Mouse (Mus musculus): ENCODE results near the gene 1700042G07Rik. TPM values are rescaled to one million over a fixed set of nuclear protein-coding genes. Genes with fewer than 3 reads are reported as not detected.

The 1700042G07Rik gene
- polyA plus RNA-seq, 1 experiment from 2014 or later, result not detected

GRCm38 (mm10) chr4:116167404-116167803 is 5.8 kb upstream of the 1700042G07Rik start, which contains the start of gene Tspan1:
Gene Tspan1 (minus strand): TSS chr4:116167601.
- H3K27ac ChIP-seq, result no peak within 1 kb of the TSS
- no peaks in the 10 kb centered on the region for H3K36me3 ChIP-seq
- no peak for DNase-seq (ENCODE audit: low spot score)
- no peak within 1 kb of the TSS for H3K4me3 ChIP-seq
- H3K27me3 ChIP-seq (ENCODE audit: low read depth, poor library complexity, severe bottlenecking), result no peaks in the 10 kb centered on the region
- no peaks in the 10 kb centered on the region for H3K9me3 ChIP-seq (replicated peaks)
- WGBS, result 30% methylated on average over 7 of the region's 7 CpGs
- peaks cover 22% of the 10 kb centered on the region for H3K4me1 ChIP-seq

GRCm38 (mm10) chr4:116168617-116169352 is 4.4 kb upstream of the 1700042G07Rik start:
- Histone ChIP-seq H3K27me3 (ENCODE audit: low read depth, poor library complexity, severe bottlenecking) (no peaks in the 10 kb centered on the region), H3K4me1 (peaks cover 26% of the 10 kb centered on the region), H3K27ac (no peak overlapping the region), H3K9me3 (replicated peaks) (no peaks in the 10 kb centered on the region), H3K4me3 (no peak overlapping the region), H3K36me3 (no peaks in the 10 kb centered on the region)
- peak; percentile 77 for DNase-seq (ENCODE audit: low spot score)
- 83% methylated on average over 7 of the region's 8 CpGs for WGBS

GRCm38 (mm10) chr4:116169353-116169672 is 3.9 kb upstream of the 1700042G07Rik start:
- no peak overlapping the region for H3K4me3 ChIP-seq
- DNase-seq (ENCODE audit: low spot score), result no peak
- WGBS, result 84% methylated on average over 3 of the region's 3 CpGs

GRCm38 (mm10) chr4:116173752-116174151 is 580 bp downstream of the 1700042G07Rik start:
- H3K4me1 ChIP-seq, result peaks cover 32% of the 10 kb centered on the region
- WGBS, result 87% methylated on average over 4 of the region's 4 CpGs
- H3K27ac ChIP-seq, result no peak overlapping the region

More at GRCm38 (mm10) chr4:116169353-116169672, 3.9 kb upstream of the 1700042G07Rik start:
- peaks cover 28% of the 10 kb centered on the region for H3K4me1 ChIP-seq
- H3K27me3 ChIP-seq (ENCODE audit: low read depth, poor library complexity, severe bottlenecking), result no peaks in the 10 kb centered on the region
- no peaks in the 10 kb centered on the region for H3K36me3 ChIP-seq
- H3K9me3 ChIP-seq (replicated peaks), result no peaks in the 10 kb centered on the region
- no peak overlapping the region for H3K27ac ChIP-seq

GRCm38 (mm10) chr4:116174466-116175116 is 1.4 kb downstream of the 1700042G07Rik start:
- no peak for DNase-seq (ENCODE audit: low spot score)
- H3K4me3 ChIP-seq, result no peak overlapping the region
- peaks cover 32% of the 10 kb centered on the region for H3K4me1 ChIP-seq
- peak overlapping the region; percentile 17; the same call in 1 of the 2 replicates for H3K27ac ChIP-seq
- no peaks in the 10 kb centered on the region for H3K27me3 ChIP-seq (ENCODE audit: low read depth, poor library complexity, severe bottlenecking)
- H3K9me3 ChIP-seq (replicated peaks), result no peaks in the 10 kb centered on the region
- WGBS, result 44% methylated on average over 6 of the region's 6 CpGs
- H3K36me3 ChIP-seq, result no peaks in the 10 kb centered on the region

More at GRCm38 (mm10) chr4:116173752-116174151, 580 bp downstream of the 1700042G07Rik start:
- Histone ChIP-seq H3K27me3 (ENCODE audit: low read depth, poor library complexity, severe bottlenecking) (no peaks in the 10 kb centered on the region), H3K9me3 (replicated peaks) (no peaks in the 10 kb centered on the region), H3K36me3 (no peaks in the 10 kb centered on the region), H3K4me3 (no peak overlapping the region)
- DNase-seq (ENCODE audit: low spot score), result no peak

- Histone ChIP-seq H3K4me1 (peaks cover 35% of the 10 kb centered on the region), H3K9me3 (replicated peaks) (no peaks in the 10 kb centered on the region), H3K27ac (peak overlapping the region; percentile 17; the same call in 1 of the 2 replicates), H3K4me3 (no peak overlapping the region), H3K27me3 (ENCODE audit: low read depth, poor library complexity, severe bottlenecking) (no peaks in the 10 kb centered on the region), H3K36me3 (no peaks in the 10 kb centered on the region)
- no peak for DNase-seq (ENCODE audit: low spot score)
These were observed 2.0 kb downstream of the 1700042G07Rik start for GRCm38 (mm10) chr4:116175136-116175535.

GRCm38 (mm10) chr4:116175711-116176542 is 2.8 kb downstream of the 1700042G07Rik start:
- peak overlapping the region; percentile 63 for H3K27ac ChIP-seq
- H3K4me1 ChIP-seq, result peaks cover 35% of the 10 kb centered on the region
- H3K27me3 ChIP-seq (ENCODE audit: low read depth, poor library complexity, severe bottlenecking), result no peaks in the 10 kb centered on the region
- no peaks in the 10 kb centered on the region for H3K9me3 ChIP-seq (replicated peaks)
- 70% methylated on average over 7 of the region's 7 CpGs for WGBS
- H3K36me3 ChIP-seq, result no peaks in the 10 kb centered on the region
- peak overlapping the region; percentile 21; the same call in 1 of the 2 replicates for H3K4me3 ChIP-seq
- no peak for DNase-seq (ENCODE audit: low spot score)

GRCm38 (mm10) chr4:116176543-116176988 is 3.4 kb downstream of the 1700042G07Rik start:
- WGBS, result 30% methylated on average over 10 of the region's 10 CpGs

GRCm38 (mm10) chr4:116177140-116177539 is 4.0 kb downstream of the 1700042G07Rik start:
- no peaks in the 10 kb centered on the region for H3K9me3 ChIP-seq (replicated peaks)
- H3K36me3 ChIP-seq, result no peaks in the 10 kb centered on the region
- WGBS, result 43% methylated on average over 5 of the region's 5 CpGs
- H3K4me3 ChIP-seq, result no peak overlapping the region
- peaks cover 4% of the 10 kb centered on the region; the same call in 1 of the 2 replicates for H3K27me3 ChIP-seq (ENCODE audit: low read depth, poor library complexity, severe bottlenecking)
- peak overlapping the region; percentile 72 for H3K27ac ChIP-seq
- no peak for DNase-seq (ENCODE audit: low spot score)
- H3K4me1 ChIP-seq, result peaks cover 38% of the 10 kb centered on the region

More at GRCm38 (mm10) chr4:116176543-116176988, 3.4 kb downstream of the 1700042G07Rik start:
- peaks cover 35% of the 10 kb centered on the region for H3K4me1 ChIP-seq
- peak overlapping the region; percentile 63 for H3K27ac ChIP-seq
- DNase-seq (ENCODE audit: low spot score), result peak; percentile 68
- H3K4me3 ChIP-seq, result peak overlapping the region; percentile 21; the same call in 1 of the 2 replicates
- no peaks in the 10 kb centered on the region for H3K9me3 ChIP-seq (replicated peaks)
- no peaks in the 10 kb centered on the region for H3K36me3 ChIP-seq
- H3K27me3 ChIP-seq (ENCODE audit: low read depth, poor library complexity, severe bottlenecking), result no peaks in the 10 kb centered on the region

- peaks cover 4% of the 10 kb centered on the region; the same call in 1 of the 2 replicates for H3K27me3 ChIP-seq (ENCODE audit: low read depth, poor library complexity, severe bottlenecking)
- no peak overlapping the region for H3K27ac ChIP-seq
- no peaks in the 10 kb centered on the region for H3K36me3 ChIP-seq
- DNase-seq (ENCODE audit: low spot score), result no peak
- H3K4me3 ChIP-seq, result no peak overlapping the region
- H3K9me3 ChIP-seq (replicated peaks), result no peaks in the 10 kb centered on the region
- peaks cover 23% of the 10 kb centered on the region for H3K4me1 ChIP-seq
- 50% methylated on average over 3 of the region's 3 CpGs for WGBS
These were observed 8.9 kb downstream of the 1700042G07Rik start for GRCm38 (mm10) chr4:116182079-116182478.

GRCm38 (mm10) chr4:116182745-116183144 is 9.6 kb downstream of the 1700042G07Rik start:
- Histone ChIP-seq H3K4me1 (peaks cover 19% of the 10 kb centered on the region), H3K27me3 (ENCODE audit: low read depth, poor library complexity, severe bottlenecking) (peaks cover 4% of the 10 kb centered on the region; the same call in 1 of the 2 replicates), H3K36me3 (no peaks in the 10 kb centered on the region), H3K4me3 (peak overlapping the region; percentile 16), H3K9me3 (replicated peaks) (no peaks in the 10 kb centered on the region), H3K27ac (peak overlapping the region; percentile 7; the same call in 1 of the 2 replicates)
- no peak for DNase-seq (ENCODE audit: low spot score)
- WGBS, result 6% methylated on average over 12 of the region's 12 CpGs

GRCm38 (mm10) chr4:116185083-116185482 is 11.9 kb downstream of the 1700042G07Rik start:
- H3K36me3 ChIP-seq, result no peaks in the 10 kb centered on the region
- WGBS, result 85% methylated on average over 4 of the region's 4 CpGs
- peaks cover 14% of the 10 kb centered on the region for H3K4me1 ChIP-seq
- H3K4me3 ChIP-seq, result no peak overlapping the region
- no peaks in the 10 kb centered on the region for H3K9me3 ChIP-seq (replicated peaks)
- peaks cover 4% of the 10 kb centered on the region; the same call in 1 of the 2 replicates for H3K27me3 ChIP-seq (ENCODE audit: low read depth, poor library complexity, severe bottlenecking)
- no peak overlapping the region for H3K27ac ChIP-seq
- no peak for DNase-seq (ENCODE audit: low spot score)

Measured in limb, embryonic 10.5 days (tissue).